Mouse (Mus musculus): ENCODE measurements around the gene D6Ertd527e. TPM values are rescaled to one million over a fixed set of nuclear protein-coding genes. Genes with fewer than 3 reads are reported as not detected.

The D6Ertd527e gene
- polyA plus RNA-seq (2017; shearing (Covaris generic)) = not detected

DNA sequence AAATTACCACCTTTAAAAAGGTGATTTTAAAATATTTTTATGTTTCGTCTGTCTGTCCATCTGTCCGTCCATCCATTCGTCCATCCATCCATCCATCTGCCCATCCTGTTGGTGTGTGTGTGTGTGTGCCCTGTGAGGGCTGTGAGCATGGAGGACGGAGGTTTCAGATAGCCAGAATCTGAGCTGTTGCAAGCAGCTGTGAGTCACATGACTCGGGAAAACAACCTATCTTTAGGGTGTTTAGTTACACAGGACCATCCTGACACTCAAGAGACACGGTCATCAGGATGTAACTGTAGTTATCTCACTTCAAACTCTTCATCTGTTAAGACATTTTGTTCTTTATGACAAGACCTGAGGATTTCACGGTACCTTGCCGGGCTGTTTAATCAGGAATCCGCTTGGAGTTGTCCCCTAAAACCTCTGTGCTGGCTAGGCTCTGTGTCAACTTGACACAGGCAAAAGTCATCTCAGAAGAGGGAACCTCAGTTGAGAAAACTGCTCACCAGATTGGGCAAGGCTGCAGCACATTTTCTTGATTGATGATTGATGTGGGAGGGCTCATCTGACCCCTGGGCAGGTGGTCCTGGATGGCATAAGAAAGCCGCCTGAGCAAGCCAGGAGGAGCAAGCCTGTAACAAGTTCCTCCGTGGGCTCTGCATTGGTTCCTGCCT lies at the start of gene D6Ertd527e:
Gene D6Ertd527e (plus strand): TSS at position 624 of the 674 bp plus-strand sequence.

Other genes with a start within 250 kb of the D6Ertd527e start
- gene Nfu1, start 95.5 kb upstream of the D6Ertd527e start, polyA plus RNA-seq (2017; shearing (Covaris generic)) = 110 TPM
- gene Gfpt1, start 61.9 kb upstream of the D6Ertd527e start, polyA plus RNA-seq (2017; shearing (Covaris generic)) = 29.6 TPM
- gene Antxr1, start 231.1 kb downstream of the D6Ertd527e start, polyA plus RNA-seq (2017; shearing (Covaris generic)) = not detected
- gene Gkn1, start 246.2 kb downstream of the D6Ertd527e start, polyA plus RNA-seq (2017; shearing (Covaris generic)) = not detected